Mouse (Mus musculus) cerebellum, adult 11 months (tissue): ENCODE measurements around the gene Abhd17a.

Source experiments
- DNase-seq: peaks from one replicate; pipeline ENCODE4 v3.0.0; 2022

Abhd17a gene

DNA sequence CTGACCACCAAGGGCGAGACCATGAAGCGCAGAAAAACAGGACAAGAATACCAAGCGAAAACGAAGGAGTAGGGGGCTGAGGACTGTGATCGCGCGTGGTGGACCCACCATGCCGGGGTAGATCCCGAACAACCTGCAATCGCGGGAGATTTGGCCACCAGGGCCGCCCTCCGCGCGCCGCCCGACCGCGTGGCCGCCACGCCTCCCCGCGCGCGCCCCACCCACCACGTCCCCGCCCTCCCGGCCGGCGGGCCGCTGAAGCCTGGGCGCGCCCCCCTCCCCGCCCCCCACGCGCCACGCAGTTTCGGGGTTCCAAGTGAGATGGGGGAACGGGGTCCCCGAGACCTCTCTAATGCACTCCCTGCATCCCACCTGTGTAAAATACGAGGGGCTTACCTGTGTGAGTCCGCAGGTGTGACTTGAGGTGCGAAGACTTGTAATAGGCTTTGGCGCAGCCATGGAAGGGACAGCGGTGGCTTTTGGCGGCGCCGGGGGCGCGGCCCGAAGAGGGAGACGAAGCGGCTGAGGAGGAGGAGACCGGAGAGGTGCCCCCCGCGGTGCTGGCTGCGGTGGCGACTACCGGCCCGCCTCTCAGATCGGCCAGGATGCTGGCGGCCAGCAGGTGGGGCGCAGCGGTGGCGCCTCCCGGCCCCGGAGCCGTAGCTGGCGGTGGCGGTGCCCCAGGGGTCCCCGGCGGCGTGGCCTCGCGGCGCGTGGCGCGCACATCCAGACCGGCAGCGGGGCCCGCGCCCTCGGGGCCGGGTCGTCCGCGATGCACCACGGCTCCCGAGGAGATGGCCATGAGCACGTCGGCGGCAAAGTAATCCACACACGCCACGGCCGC lies 13.6 kb downstream of the Abhd17a start:
- DNase-seq, result peak; percentile 70

- no peak for DNase-seq
These were observed 14.2 kb downstream of the Abhd17a start for GRCm38 (mm10) chr10:80575925-80576324.

- no peak for DNase-seq
These were observed 15.2 kb downstream of the Abhd17a start for GRCm38 (mm10) chr10:80574896-80575295.

DNA sequence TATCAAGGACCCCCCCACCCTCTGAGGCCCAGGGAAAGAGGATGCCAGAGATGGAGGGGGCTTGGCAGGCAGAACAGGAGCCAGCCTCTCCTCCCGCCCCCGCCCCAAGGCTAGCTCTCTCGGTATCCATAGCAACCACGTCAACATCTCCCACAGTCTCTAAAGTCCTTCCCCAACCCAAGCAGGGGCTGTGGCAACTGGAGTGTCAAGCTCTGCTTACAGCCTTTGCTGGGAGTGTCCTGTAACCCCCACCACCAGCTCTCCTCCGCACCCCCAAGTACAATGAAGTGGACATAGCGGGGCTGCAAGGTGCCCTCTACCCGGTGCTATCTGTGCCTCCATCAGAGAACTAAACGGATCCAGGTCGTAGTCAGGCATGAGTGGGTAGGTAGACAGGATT lies 16.2 kb downstream of the Abhd17a start:
- DNase-seq, result no peak

- DNase-seq, result no peak
These were observed 17.7 kb downstream of the Abhd17a start for GRCm38 (mm10) chr10:80572477-80572876.

DNA sequence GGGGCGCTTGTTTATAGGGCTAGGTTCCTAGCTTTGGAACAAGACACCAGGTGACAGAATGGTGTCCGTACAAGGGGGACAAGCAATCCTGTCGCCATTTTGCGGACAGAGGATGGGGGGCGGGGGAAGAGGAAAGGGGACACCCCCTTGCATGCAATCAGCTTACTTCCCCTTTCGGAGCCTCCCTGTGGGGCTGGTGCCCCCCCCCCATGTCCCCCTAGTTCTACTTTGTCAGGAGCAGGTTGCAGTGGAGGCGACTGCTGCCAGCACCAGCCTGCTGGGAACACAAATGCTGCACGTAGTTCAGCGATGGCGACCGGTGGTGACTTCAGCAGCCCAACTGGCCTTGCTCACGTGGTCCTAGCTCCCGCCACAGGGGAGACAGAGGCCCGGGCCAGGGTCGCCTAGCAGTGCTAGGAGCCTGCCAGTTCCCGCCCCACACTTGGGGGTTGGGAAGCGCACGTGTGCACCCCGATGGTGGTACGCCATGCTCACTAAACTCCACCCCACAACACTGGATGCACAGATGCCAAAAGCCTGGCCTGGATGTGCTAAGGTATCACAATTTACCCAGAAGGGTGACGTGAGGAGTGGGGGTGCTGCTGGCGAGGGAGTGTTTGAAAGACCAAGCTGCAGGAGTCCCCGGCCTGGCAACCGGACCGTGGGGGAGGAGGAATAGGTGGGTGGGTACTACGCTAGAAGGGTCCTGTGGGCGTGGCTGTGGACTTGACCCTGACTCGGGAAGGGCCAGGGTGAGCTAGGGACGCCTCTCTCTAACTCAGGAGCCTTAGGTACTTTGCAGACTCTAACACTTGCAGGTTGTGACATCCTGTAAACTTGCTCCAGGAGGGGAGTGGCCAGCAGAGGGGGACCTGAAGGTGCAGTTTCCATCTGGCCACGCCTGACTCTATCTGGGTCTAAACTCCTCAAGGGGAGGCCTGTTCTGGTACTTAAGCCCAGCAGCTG lies 19.0 kb downstream of the Abhd17a start:
- no peak for DNase-seq

DNA sequence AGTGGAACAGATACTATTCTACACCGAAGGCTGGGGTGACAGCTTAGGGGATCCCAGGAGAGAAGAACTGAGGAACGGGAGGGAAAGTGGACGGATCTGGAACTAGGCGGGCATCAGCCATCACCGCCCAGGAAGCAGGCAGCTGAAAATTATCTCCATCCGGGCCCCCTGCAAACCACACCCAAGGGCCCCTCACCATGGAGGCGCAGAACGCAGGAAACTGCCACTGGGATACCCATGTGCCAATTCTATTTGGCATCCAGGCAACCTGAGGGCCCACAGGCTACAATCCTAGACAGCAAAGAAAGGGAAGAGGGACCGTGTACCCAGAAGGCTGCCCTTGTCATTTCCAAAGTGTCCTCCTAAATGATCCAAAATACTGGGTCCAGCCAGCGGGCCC lies 19.7 kb downstream of the Abhd17a start:
- no peak for DNase-seq

GRCm38 (mm10) chr10:80569664-80570066 lies 20.5 kb downstream of the Abhd17a start:
- DNase-seq, result no peak

DNA sequence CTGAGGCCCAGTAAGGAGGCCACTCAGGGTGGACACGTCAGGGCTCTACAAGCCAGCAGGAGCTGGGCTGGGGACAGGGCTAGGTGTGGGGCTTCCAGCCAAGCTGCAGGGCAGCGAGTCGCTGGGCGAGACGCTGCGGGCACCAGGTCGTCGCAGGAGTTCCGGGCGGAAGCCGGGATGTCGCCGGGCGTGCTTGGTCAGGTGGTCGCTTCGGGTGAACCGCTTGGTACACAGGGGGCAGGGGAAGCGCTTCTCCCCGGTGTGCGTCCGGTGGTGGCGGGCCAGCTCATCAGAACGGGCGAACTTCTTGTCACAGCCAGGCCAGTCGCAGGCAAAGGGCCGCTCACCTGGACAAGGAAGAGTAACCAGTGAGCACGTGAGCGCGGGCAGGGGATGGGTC lies 21.3 kb downstream of the Abhd17a start:
- no peak for DNase-seq

- peak; percentile 86 for DNase-seq
These were observed 23.6 kb downstream of the Abhd17a start for GRCm38 (mm10) chr10:80566375-80567092.

- peak; percentile 90 for DNase-seq
These were observed 28.8 kb downstream of the Abhd17a start, which contains the start of gene Rexo1 for GRCm38 (mm10) chr10:80561116-80561944. Rexo1 (minus strand) TSS chr10:80561560.

GRCm38 (mm10) chr10:80560621-80561020 lies 29.5 kb downstream of the Abhd17a start:
- DNase-seq, result no peak

DNA sequence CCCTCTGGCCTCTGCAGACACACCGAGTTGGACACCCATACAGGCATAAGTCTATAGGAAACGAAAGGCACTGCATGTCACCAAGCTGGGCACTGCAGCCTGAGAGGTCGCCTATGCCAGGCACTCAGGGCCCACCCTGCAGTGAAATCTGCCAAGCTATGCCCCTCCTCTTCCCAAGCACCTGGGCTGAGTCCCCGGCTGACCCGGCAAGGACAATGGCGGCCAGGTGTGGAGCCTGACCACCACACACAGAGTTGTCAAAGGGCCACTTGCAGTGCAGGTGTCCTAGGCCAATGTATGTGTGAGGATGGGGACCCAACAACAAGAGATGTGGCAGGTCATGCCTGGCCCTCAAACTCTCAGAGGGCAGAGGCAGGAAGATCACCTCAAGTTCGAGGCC lies 30.7 kb downstream of the Abhd17a start:
- DNase-seq, result no peak

DNA sequence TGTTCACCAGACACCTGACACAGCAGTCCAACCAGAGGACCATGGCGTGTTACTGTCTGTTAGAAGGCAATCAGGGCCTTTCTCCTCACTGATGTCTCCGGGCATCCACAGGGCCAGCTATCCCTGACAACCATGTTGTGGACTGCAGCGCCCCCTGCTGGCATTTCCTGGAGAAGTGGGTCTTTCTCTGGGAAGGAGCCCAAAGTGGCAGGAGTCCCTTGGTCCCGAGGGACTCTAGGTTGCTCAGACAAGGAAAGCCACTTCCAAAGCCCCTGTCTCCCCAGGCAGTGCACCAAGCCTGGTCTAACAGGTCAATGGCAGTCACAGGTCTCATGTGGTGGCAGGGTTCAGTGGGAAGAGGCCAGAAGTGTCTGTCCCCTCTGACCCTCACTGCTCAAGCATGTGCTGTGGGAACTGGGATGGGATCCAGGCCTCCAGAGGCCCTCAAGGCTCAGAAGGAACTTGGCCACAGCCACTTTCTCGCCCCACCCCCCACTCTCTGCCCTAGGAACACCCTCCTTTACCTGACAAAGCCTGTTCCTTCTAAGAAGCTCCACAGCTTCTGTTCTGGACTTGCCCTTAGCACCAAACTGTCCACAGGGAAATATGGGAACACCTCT lies 32.7 kb downstream of the Abhd17a start:
- DNase-seq, result peak; percentile 71

GRCm38 (mm10) chr10:80553997-80554396 lies 36.1 kb downstream of the Abhd17a start:
- no peak for DNase-seq

DNA sequence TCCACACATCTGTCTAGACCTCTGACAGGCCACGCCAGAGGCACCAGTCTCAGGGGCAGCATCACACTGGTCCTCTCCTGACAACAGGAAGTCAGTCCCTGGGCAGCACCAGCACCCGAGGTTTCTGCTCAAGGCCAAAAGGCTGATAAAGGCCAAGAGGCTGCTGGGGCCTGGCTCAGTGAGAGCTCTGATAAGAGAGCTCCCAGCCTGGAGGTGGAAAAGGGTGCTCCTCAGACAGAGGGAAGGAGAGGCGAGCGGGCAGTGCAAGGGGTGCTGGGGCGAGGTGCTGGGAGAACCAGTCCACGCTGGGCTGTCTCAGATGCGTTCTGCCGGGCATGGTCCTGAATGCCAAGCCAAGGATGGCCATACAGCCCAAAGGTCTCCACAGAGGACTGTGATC lies 36.6 kb downstream of the Abhd17a start:
- no peak for DNase-seq

GRCm38 (mm10) chr10:80552364-80552763 lies 37.8 kb downstream of the Abhd17a start:
- no peak for DNase-seq

DNA sequence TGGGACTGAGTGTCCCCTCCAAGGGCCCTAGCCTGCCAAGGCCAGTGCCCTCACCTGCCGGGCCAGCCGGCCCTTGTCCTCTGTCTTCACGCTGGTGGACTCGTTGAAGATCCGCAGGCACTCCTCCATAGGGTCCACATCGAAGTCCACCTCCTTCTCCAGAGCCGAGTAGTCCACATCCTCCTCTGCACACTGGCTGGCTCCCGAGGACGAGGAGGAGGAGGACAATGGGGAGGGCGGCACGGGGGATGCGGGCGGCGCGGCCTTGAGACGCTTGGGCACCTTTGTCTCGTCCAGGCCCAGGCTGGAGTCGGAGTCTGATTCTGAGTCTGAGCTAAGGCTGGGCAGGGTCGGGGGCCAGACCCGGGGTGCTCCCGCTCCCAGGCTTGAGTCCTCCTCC lies 40.9 kb downstream of the Abhd17a start:
- no peak for DNase-seq

- DNase-seq, result no peak
These were observed 41.6 kb downstream of the Abhd17a start for GRCm38 (mm10) chr10:80548428-80549006.

DNA sequence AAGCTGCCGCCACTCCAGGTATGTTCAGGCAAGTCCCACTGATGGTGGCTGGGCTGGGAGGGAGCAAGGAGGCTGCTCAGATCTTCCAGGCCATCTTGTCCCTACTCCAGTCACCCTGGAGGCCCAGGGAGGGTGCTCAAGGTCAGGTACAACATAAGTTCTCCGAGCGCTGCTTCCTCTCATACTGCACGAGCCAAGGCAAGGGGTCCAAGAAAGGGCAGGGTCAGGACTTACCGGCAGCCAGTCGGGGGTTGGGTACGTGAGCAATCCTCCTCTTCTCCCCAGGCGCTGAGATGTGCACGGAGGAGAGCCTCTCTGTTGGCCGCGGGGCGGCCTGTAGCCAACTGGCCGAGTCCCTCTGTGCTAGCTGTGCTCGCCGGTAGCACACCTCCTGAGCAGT lies 42.6 kb downstream of the Abhd17a start:
- DNase-seq, result no peak

- DNase-seq, result no peak
These were observed 43.2 kb downstream of the Abhd17a start for GRCm38 (mm10) chr10:80546945-80547344.
